Mouse (Mus musculus): ENCODE data around the gene Xlr.
"Not testable (repeated sequence)": the region's sequence is repeated elsewhere in the genome, so short reads cannot be mapped to it uniquely, and the experiment has no call there.

DNA sequence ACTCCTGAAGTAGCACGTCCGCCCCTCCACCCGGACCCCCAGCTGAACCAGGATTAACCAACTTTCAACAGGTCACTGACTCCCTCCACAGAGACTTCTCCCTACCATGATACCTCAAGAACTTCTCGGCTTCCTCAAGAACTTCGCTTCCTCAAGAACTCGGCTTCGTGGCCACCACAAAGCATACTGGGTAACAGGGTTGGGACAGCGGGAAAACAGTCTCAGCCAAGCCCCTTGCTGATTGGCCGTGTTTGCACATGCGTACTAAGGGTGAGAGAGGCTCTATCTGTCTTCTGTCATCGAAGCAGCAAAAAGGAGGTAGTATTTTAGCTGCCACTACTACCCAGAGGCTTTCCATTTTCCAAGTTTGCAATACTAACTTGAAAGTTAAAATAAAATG lies at the start of gene Xlr:
- TF ChIP-seq CTCF (IDR thresholded peaks at IDR 0.05; ENCODE audit: extremely low read depth, insufficient read length, insufficient replicate concordance, low read depth, low read length); POLR2A (IDR thresholded peaks at IDR 0.05; ENCODE audit: low read depth, low read length): not testable (repeated sequence)

Data from small intestine, adult 2 months (tissue).